Mouse (Mus musculus): Measurements from ENCODE around the gene Sprr2j-ps. TPM values are rescaled to one million over a fixed set of nuclear protein-coding genes. Genes with fewer than 3 reads are reported as not detected.

Sprr2j-ps gene
- polyA plus RNA-seq, 1 experiment = not detected

Other genes starting within 250 kb of the Sprr2j-ps start
- gene Sprr2a1, start 202.3 kb upstream of the Sprr2j-ps start, polyA plus RNA-seq (2012; ENCODE audit: insufficient read depth, insufficient read length, missing spikeins) = not detected in 2 replicates
- gene Sprr2a2, start 202.2 kb upstream of the Sprr2j-ps start, polyA plus RNA-seq (2012; ENCODE audit: insufficient read depth, insufficient read length, missing spikeins) = not detected in 2 replicates
- gene Sprr2a3, start 132.7 kb upstream of the Sprr2j-ps start, polyA plus RNA-seq (2012; ENCODE audit: insufficient read depth, insufficient read length, missing spikeins) = not detected in 2 replicates
- not detected in 2 replicates for gene Sprr2b, start 101.5 kb upstream of the Sprr2j-ps start, polyA plus RNA-seq (2012; ENCODE audit: insufficient read depth, insufficient read length, missing spikeins)
- gene Sprr2d, start 78.9 kb upstream of the Sprr2j-ps start, polyA plus RNA-seq (2012; ENCODE audit: insufficient read depth, insufficient read length, missing spikeins) = not detected in 2 replicates
- gene Sprr2e, start 65.9 kb upstream of the Sprr2j-ps start, polyA plus RNA-seq (2012; ENCODE audit: insufficient read depth, insufficient read length, missing spikeins) = not detected in 2 replicates
- not detected in 2 replicates for gene Sprr2f, start 52.9 kb upstream of the Sprr2j-ps start, polyA plus RNA-seq (2012; ENCODE audit: insufficient read depth, insufficient read length, missing spikeins)
- gene Sprr2h, start 32.4 kb upstream of the Sprr2j-ps start, polyA plus RNA-seq (2012; ENCODE audit: insufficient read depth, insufficient read length, missing spikeins) = not detected in 2 replicates
- gene Sprr2i, start 10.1 kb upstream of the Sprr2j-ps start, polyA plus RNA-seq (2012; ENCODE audit: insufficient read depth, insufficient read length, missing spikeins) = not detected in 2 replicates
- 31.8 and 35.2 TPM in 2 replicates for gene Gm9774, start 11.3 kb downstream of the Sprr2j-ps start, polyA plus RNA-seq (2012; ENCODE audit: insufficient read depth, insufficient read length, missing spikeins)
- gene Sprr2k, start 14.5 kb downstream of the Sprr2j-ps start, polyA plus RNA-seq (2012; ENCODE audit: insufficient read depth, insufficient read length, missing spikeins) = not detected in 2 replicates
- not detected in 2 replicates for gene Sprr1b, start 20.7 kb downstream of the Sprr2j-ps start, polyA plus RNA-seq (2012; ENCODE audit: insufficient read depth, insufficient read length, missing spikeins)
- gene Sprr3, start 40.6 kb downstream of the Sprr2j-ps start, polyA plus RNA-seq (2012; ENCODE audit: insufficient read depth, insufficient read length, missing spikeins) = not detected in 2 replicates
- not detected in 2 replicates for gene Sprr1a, start 67.8 kb downstream of the Sprr2j-ps start, polyA plus RNA-seq (2012; ENCODE audit: insufficient read depth, insufficient read length, missing spikeins)
- gene Sprr4, start 82.4 kb downstream of the Sprr2j-ps start, polyA plus RNA-seq (2012; ENCODE audit: insufficient read depth, insufficient read length, missing spikeins) = not detected in 2 replicates
- not detected in 2 replicates for gene 2310046K23Rik, start 116.4 kb downstream of the Sprr2j-ps start, polyA plus RNA-seq (2012; ENCODE audit: insufficient read depth, insufficient read length, missing spikeins)
- gene Ivl, start 155.7 kb downstream of the Sprr2j-ps start, polyA plus RNA-seq (2012; ENCODE audit: insufficient read depth, insufficient read length, missing spikeins) = not detected in 2 replicates
- not detected in 2 replicates for gene Smcp, start 170.9 kb downstream of the Sprr2j-ps start, polyA plus RNA-seq (2012; ENCODE audit: insufficient read depth, insufficient read length, missing spikeins)
- not detected in 2 replicates for gene 2210017I01Rik, start 189.4 kb downstream of the Sprr2j-ps start, polyA plus RNA-seq (2012; ENCODE audit: insufficient read depth, insufficient read length, missing spikeins)
- not detected in 2 replicates for gene Lce6a, start 203.6 kb downstream of the Sprr2j-ps start, polyA plus RNA-seq (2012; ENCODE audit: insufficient read depth, insufficient read length, missing spikeins)
- gene Lce1a1, start 230.2 kb downstream of the Sprr2j-ps start, polyA plus RNA-seq (2012; ENCODE audit: insufficient read depth, insufficient read length, missing spikeins) = not detected in 2 replicates
- not detected in 2 replicates for gene Lce1b, start 238.8 kb downstream of the Sprr2j-ps start, polyA plus RNA-seq (2012; ENCODE audit: insufficient read depth, insufficient read length, missing spikeins)

Measured in brown adipose tissue, adult 24 weeks (tissue).